Mouse (Mus musculus) liver, embryonic 13.5 days (tissue): ENCODE data around the gene Gm10840. TPM values are rescaled to one million over a fixed set of nuclear protein-coding genes. Genes with fewer than 3 reads are reported as not detected.

ENCODE experiments used
- ATAC-seq: fragments of 200-750 bp; cut with Nextera tagmentation; 2 replicates; pipeline ENCODE4 v1.8.0; 2017; ENCODE audit warnings: low read depth, mild to moderate bottlenecking, moderate number of reproducible peaks, moderate library complexity
- DNase-seq: peaks from one replicate; pipeline ENCODE4 v3.0.0; 2022
- H3K27ac ChIP-seq: fragments of 300-500 bp; sonication (generic); 2 replicates; pipeline ENCODE4 v1.5.1; 2015; ENCODE audit warnings: moderate library complexity, mild to moderate bottlenecking, inconsistent platforms
- H3K27me3 ChIP-seq: fragments of 300-500 bp; sonication (generic); 2 replicates; pipeline ENCODE4 v1.6.1; 2015; ENCODE audit warnings: mild to moderate bottlenecking, inconsistent platforms
- H3K36me3 ChIP-seq: fragments of 300-500 bp; sonication (generic); 2 replicates; pipeline ENCODE4 v1.6.1; 2015; ENCODE audit warnings: mild to moderate bottlenecking, inconsistent platforms
- H3K4me1 ChIP-seq: fragments of 300-500 bp; sonication (generic); replicated peaks from 2 replicates; pipeline ENCODE4 v1.6.1; 2015; ENCODE audit warnings: inconsistent platforms
- H3K4me2 ChIP-seq: fragments of 300-500 bp; sonication (generic); 2 replicates; pipeline ENCODE4 v1.6.1; 2015; ENCODE audit warnings: inconsistent platforms, mild to moderate bottlenecking, moderate library complexity
- H3K4me3 ChIP-seq: fragments of 300-500 bp; sonication (generic); replicated peaks from 2 replicates; pipeline ENCODE4 v1.5.1; 2015; ENCODE audit warnings: mild to moderate bottlenecking, inconsistent platforms
- H3K9ac ChIP-seq: fragments of 300-500 bp; sonication (generic); 2 replicates; pipeline ENCODE4 v1.6.1; 2015; ENCODE audit warnings: mild to moderate bottlenecking, inconsistent platforms
- H3K9me3 ChIP-seq: fragments of 300-500 bp; sonication (generic); replicated peaks from 2 replicates; pipeline ENCODE4 v1.6.1; 2016; ENCODE audit warnings: inconsistent platforms
- WGBS: fragments of 180-500 bp; shearing (Covaris S2); methylation state at CpG from one replicate; pipeline ENCODE4 v1.1.7; 2015; ENCODE audit not compliant: insufficient replicate concordance; 5-methylcytosine and 5-hydroxymethylcytosine counted together
- polyA plus RNA-seq: library from polyadenylated mRNA; unstranded; fragments of >200 nt; fragmentation: Nextera tagmentation; extraction: Ambion mirVana; gene quantifications from 2 replicates; pipeline ENCODE4 v1.2.1, GENCODE M21; 2015

Gm10840 gene
- polyA plus RNA-seq, 1 experiment from 2014 or later, result not detected

- 48% methylated on average over 6 of the region's 6 CpGs for WGBS
- DNase-seq (no peak), ATAC-seq (no peak)
- Histone ChIP-seq H3K4me1 (peaks cover 37% of the 10 kb centered on the region), H3K9ac (no peak overlapping the region), H3K9me3 (no peaks in the 10 kb centered on the region), H3K27ac (peak overlapping the region; percentile 6; the same call in 1 of the 2 replicates), H3K36me3 (peaks cover 80% of the 10 kb centered on the region), H3K4me3 (no peak overlapping the region), H3K27me3 (no peaks in the 10 kb centered on the region), H3K4me2 (0 out of 2 replicates have a peak overlapping the region, but pooled peaks have one; percentile 4)
These were observed 40.1 kb downstream of the Gm10840 start for GRCm38 (mm10) chr11:106200756-106201155.

DNA sequence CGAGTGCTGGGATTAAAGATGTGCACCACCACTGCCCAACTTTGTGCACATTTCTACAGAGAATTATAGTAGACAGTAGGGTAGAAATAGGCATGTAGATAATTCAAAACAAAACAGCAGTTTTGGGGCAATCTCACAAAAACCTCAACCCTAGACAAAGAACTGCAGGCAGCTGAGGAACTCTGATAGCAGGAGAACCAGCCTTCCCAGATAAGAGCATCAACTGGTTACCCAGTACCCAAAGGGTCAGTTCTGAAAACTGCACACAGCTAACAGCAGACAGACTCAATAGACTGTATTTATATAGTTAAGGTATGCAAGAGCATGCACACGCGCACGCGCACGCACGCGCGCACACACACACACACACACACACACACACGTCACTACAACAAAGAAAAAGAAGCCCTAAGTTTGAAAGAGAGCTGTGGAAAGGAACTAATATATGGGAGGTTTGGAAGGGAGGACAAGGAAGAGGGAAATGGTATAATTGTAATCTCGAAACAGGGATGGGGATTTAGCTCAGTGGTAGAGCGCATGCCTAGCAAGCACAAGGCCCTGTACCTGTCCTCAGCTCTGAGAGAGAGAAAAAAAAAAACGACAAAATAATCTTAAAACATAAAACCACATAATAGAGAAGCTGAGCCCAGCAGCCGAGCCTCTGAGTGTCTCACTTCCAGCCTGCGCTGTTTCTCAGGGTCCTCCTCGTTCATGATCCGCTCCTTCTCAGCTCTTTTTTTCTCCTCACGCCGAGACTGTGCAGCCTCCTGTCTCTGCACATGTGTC is 40.9 kb downstream of the Gm10840 start:
- no peak overlapping the region for H3K4me3 ChIP-seq
- ATAC-seq (peak; percentile 73), DNase-seq (peak; percentile 31)
- H3K27me3 ChIP-seq, result no peaks in the 10 kb centered on the region
- peak overlapping the region; percentile 6; the same call in 1 of the 2 replicates for H3K27ac ChIP-seq
- peaks cover 37% of the 10 kb centered on the region for H3K4me1 ChIP-seq
- H3K9me3 ChIP-seq, result no peaks in the 10 kb centered on the region
- 0 out of 2 replicates have a peak overlapping the region, but pooled peaks have one; percentile 15 for H3K4me2 ChIP-seq
- 0 out of 2 replicates have a peak overlapping the region, but pooled peaks have one; percentile 10 for H3K9ac ChIP-seq
- WGBS, result 63% methylated on average over 19 of the region's 19 CpGs
- peaks cover 83% of the 10 kb centered on the region for H3K36me3 ChIP-seq

DNA sequence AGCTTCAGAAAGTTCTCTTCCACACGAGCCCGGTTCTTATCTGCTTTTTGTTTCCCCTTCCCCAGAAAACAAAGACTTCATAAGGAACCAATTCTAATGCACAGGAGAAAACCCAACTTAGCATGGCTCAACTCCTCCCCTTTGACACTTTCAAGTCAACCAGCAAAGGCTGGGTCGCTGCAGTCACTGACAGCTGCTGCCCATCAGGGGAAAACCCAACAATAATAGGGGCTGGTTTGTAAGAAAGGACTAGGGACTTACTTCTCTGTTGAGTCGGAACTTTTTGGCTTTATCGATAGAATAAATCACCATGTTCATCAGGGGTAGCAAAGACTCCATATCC is 41.4 kb downstream of the Gm10840 start, which contains the start of gene Strada:
Strada (minus strand) TSS at position 46 of the 343 bp plus-strand sequence.
- Histone ChIP-seq H3K36me3 (peaks cover 85% of the 10 kb centered on the region), H3K27ac (peak within 1 kb of the TSS; percentile 47), H3K4me3 (no peak within 1 kb of the TSS), H3K27me3 (no peaks in the 10 kb centered on the region), H3K4me2 (0 out of 2 replicates have a peak within 1 kb of the TSS, but pooled peaks have one; percentile 15), H3K4me1 (peaks cover 37% of the 10 kb centered on the region), H3K9ac (0 out of 2 replicates have a peak within 1 kb of the TSS, but pooled peaks have one; percentile 10), H3K9me3 (no peaks in the 10 kb centered on the region)
- ATAC-seq (no peak), DNase-seq (no peak)
- 43% methylated on average over 5 of the region's 5 CpGs for WGBS

Other genes with a start within 250 kb of the Gm10840 start
- 1.9 TPM in 2 replicates for gene Cyb561, start 207.5 kb upstream of the Gm10840 start, polyA plus RNA-seq
- gene Ace, start 192.9 kb upstream of the Gm10840 start, polyA plus RNA-seq, result 0.02 and 0.05 TPM in 2 replicates
- gene Ace3, start 166.2 kb upstream of the Gm10840 start, polyA plus RNA-seq, result not detected in 2 replicates
- 0.03 TPM in 1 of 2 replicates, not detected in the other for gene Kcnh6, start 152.7 kb upstream of the Gm10840 start, polyA plus RNA-seq
- gene Dcaf7, start 124.0 kb upstream of the Gm10840 start, polyA plus RNA-seq, result 25.3 and 29.4 TPM in 2 replicates
- 8.1 and 8.3 TPM in 2 replicates for gene Taco1, start 94.8 kb upstream of the Gm10840 start, polyA plus RNA-seq
- 4.5 and 4.8 TPM in 2 replicates for gene Map3k3, start 76.2 kb upstream of the Gm10840 start, polyA plus RNA-seq
- gene Limd2, start within 50 bp of the Gm10840 start, polyA plus RNA-seq, result 82.2 and 87.8 TPM in 2 replicates
- 9.4 and 10.5 TPM in 2 replicates for gene Strada, start 41.3 kb downstream of the Gm10840 start, polyA plus RNA-seq
- gene Ccdc47, start 55.5 kb downstream of the Gm10840 start, polyA plus RNA-seq, result 41.5 and 50.9 TPM in 2 replicates
- gene Ddx42, start 56.1 kb downstream of the Gm10840 start, polyA plus RNA-seq, result 26.8 and 31.6 TPM in 2 replicates
- 55.4 and 66.0 TPM in 2 replicates for gene Ftsj3, start 95.2 kb downstream of the Gm10840 start, polyA plus RNA-seq
- 204 and 210 TPM in 2 replicates for gene Psmc5, start 95.3 kb downstream of the Gm10840 start, polyA plus RNA-seq
- gene Smarcd2, start 112.1 kb downstream of the Gm10840 start, polyA plus RNA-seq, result 27.8 and 29.2 TPM in 2 replicates
- gene Tcam1, start 115.8 kb downstream of the Gm10840 start, polyA plus RNA-seq, result 0.27 and 0.39 TPM in 2 replicates
- not detected in 2 replicates for gene Gh, start 141.0 kb downstream of the Gm10840 start, polyA plus RNA-seq
- gene Cd79b, start 153.9 kb downstream of the Gm10840 start, polyA plus RNA-seq, result 3.7 and 4.4 TPM in 2 replicates
- gene Scn4a, start 192.4 kb downstream of the Gm10840 start, polyA plus RNA-seq, result 0.02 TPM in 1 of 2 replicates, not detected in the other
- not detected in 2 replicates for gene Prr29, start 204.6 kb downstream of the Gm10840 start, polyA plus RNA-seq
- gene Icam2, start 227.2 kb downstream of the Gm10840 start, polyA plus RNA-seq, result 18.6 and 19.5 TPM in 2 replicates